Mouse (Mus musculus): ENCODE measurements around the gene Ece1. TPM values are rescaled to one million over a fixed set of nuclear protein-coding genes. Genes with fewer than 3 reads are reported as not detected.
"Not testable (repeated sequence)": the region's sequence is repeated elsewhere in the genome, so short reads cannot be mapped to it uniquely, and the experiment has no call there.

Gene Ece1
- total RNA-seq, 2 experiments from 2014 or later = 82.0 to 87.9 TPM

- DNase-seq (ENCODE audit: low spot score in 2 of 2) = no peak
Observed at GRCm38 (mm10) chr4:137941131-137941844, 79.3 kb downstream of the Ece1 start.

GRCm38 (mm10) chr4:137941871-137942781 lies 80.1 kb downstream of the Ece1 start:
- peak; percentile 58 to 59 for DNase-seq (ENCODE audit: low spot score in 2 of 2)

GRCm38 (mm10) chr4:137942782-137943486 lies 80.9 kb downstream of the Ece1 start:
- peak; percentile 36 to 48 for DNase-seq (ENCODE audit: low spot score in 2 of 2)

GRCm38 (mm10) chr4:137943540-137943939 lies 81.5 kb downstream of the Ece1 start:
- DNase-seq (ENCODE audit: low spot score in 2 of 2) = no peak

- DNase-seq (ENCODE audit: low spot score in 2 of 2) = no peak
Observed at GRCm38 (mm10) chr4:137945376-137945775, 83.3 kb downstream of the Ece1 start.

GRCm38 (mm10) chr4:137946419-137946818 lies 84.4 kb downstream of the Ece1 start:
- DNase-seq (ENCODE audit: low spot score in 2 of 2) = no peak

- peak; percentile 79 to 89 for DNase-seq (ENCODE audit: low spot score in 2 of 2)
Observed at GRCm38 (mm10) chr4:137952840-137953239, 90.8 kb downstream of the Ece1 start.

GRCm38 (mm10) chr4:137954184-137954583 lies 92.1 kb downstream of the Ece1 start:
- no peak for DNase-seq (ENCODE audit: low spot score in 2 of 2)

- peak; percentile 31 to 42 for DNase-seq (ENCODE audit: low spot score in 2 of 2)
Observed at GRCm38 (mm10) chr4:137954926-137955396, 92.9 kb downstream of the Ece1 start.

- no peak for DNase-seq (ENCODE audit: low spot score in 2 of 2)
Observed at GRCm38 (mm10) chr4:137956260-137956659, 94.2 kb downstream of the Ece1 start.

- DNase-seq (ENCODE audit: low spot score in 2 of 2) = peak; percentile 65 to 71
Observed at GRCm38 (mm10) chr4:137959889-137960665, 98.0 kb downstream of the Ece1 start.

GRCm38 (mm10) chr4:137960757-137961156 lies 98.7 kb downstream of the Ece1 start:
- DNase-seq (ENCODE audit: low spot score in 2 of 2) = peak in 1 of 2 experiments; percentile 44

- no peak for DNase-seq (ENCODE audit: low spot score in 2 of 2)
Observed at GRCm38 (mm10) chr4:137962643-137963350, 100.8 kb downstream of the Ece1 start.

GRCm38 (mm10) chr4:137963431-137963830 lies 101.4 kb downstream of the Ece1 start:
- no peak for DNase-seq (ENCODE audit: low spot score in 2 of 2)

- DNase-seq (ENCODE audit: low spot score in 2 of 2) = peak; percentile 87 to 91
Observed at GRCm38 (mm10) chr4:137963881-137964584, 102.0 kb downstream of the Ece1 start.

GRCm38 (mm10) chr4:137964585-137964930 lies 102.5 kb downstream of the Ece1 start:
- DNase-seq (ENCODE audit: low spot score in 2 of 2) = no peak

GRCm38 (mm10) chr4:137968203-137968602 lies 106.2 kb downstream of the Ece1 start:
- peak; percentile 63 to 69 for DNase-seq (ENCODE audit: low spot score in 2 of 2)

- not testable (repeated sequence) for DNase-seq (ENCODE audit: low spot score in 2 of 2)
Observed at GRCm38 (mm10) chr4:137970623-137971199, 108.7 kb downstream of the Ece1 start.

Data from left cerebral cortex, adult 18-20 months (tissue).